Mouse (Mus musculus) liver, adult 2 months (tissue): ENCODE results near the gene Itga2b. TPM values are rescaled to one million over a fixed set of nuclear protein-coding genes. Genes with fewer than 3 reads are reported as not detected.

Source experiments
- DNase-seq: peaks from one replicate; pipeline ENCODE4 v3.0.0-alpha.2; 2011; ENCODE audit warnings: low read depth, low spot score; ENCODE audit errors: extremely low read depth
- H3K27ac ChIP-seq: fragments of 200-500 bp; replicated peaks from 2 replicates; pipeline ENCODE4 v1.5.1; 2012; ENCODE audit warnings: low read depth, mild to moderate bottlenecking, control low read depth, inconsistent platforms, low read length; ENCODE audit not compliant: insufficient read depth
- H3K27me3 ChIP-seq: fragments of 200-500 bp; 2 replicates; pipeline ENCODE4 v1.6.1; 2012; ENCODE audit warnings: mild to moderate bottlenecking, moderate library complexity, low read length, inconsistent platforms; ENCODE audit not compliant: control insufficient read depth, insufficient read depth
- H3K36me3 ChIP-seq: fragments of 200-500 bp; 2 replicates; pipeline ENCODE4 v1.6.1; 2012; ENCODE audit warnings: low read length, inconsistent platforms; ENCODE audit not compliant: control insufficient read depth, insufficient read depth
- H3K4me1 ChIP-seq: fragments of 200-500 bp; 2 replicates; pipeline ENCODE4 v1.6.1; 2011; ENCODE audit warnings: low read length; ENCODE audit not compliant: control insufficient read depth, insufficient read depth
- H3K4me3 ChIP-seq: fragments of 200-500 bp; 2 replicates; pipeline ENCODE4 v1.5.1; 2011; ENCODE audit warnings: low read depth, mild to moderate bottlenecking, control low read depth, low read length, moderate library complexity; ENCODE audit not compliant: insufficient read depth
- H3K79me2 ChIP-seq: fragments of 200-500 bp; 2 replicates; pipeline ENCODE4 v1.6.1; 2012; ENCODE audit warnings: inconsistent platforms, mild to moderate bottlenecking, low read length, moderate library complexity; ENCODE audit not compliant: control insufficient read depth, insufficient read depth
- H3K9ac ChIP-seq: fragments of 200-500 bp; 2 replicates; pipeline ENCODE4 v1.6.1; 2012; ENCODE audit warnings: low read depth, mild to moderate bottlenecking, control low read depth, inconsistent platforms, low read length
- CTCF ChIP-seq: fragments of 200-500 bp; IDR thresholded peaks from 2 replicates; pipeline ENCODE4 v1.5.1; 2011; ENCODE audit warnings: low read depth, low read length, control low read depth
- POLR2A ChIP-seq: fragments of 200-500 bp; IDR thresholded peaks from 2 replicates; pipeline ENCODE4 v1.6.1; 2011; ENCODE audit warnings: low read length, control low read depth; ENCODE audit not compliant: insufficient read depth; ENCODE audit errors: extremely low read depth
- WGBS: fragments of 180-500 bp; shearing (Covaris S2); methylation state at CpG from one replicate; pipeline ENCODE4 v1.1.7; 2018; 5-methylcytosine and 5-hydroxymethylcytosine counted together
- polyA plus RNA-seq: library from polyadenylated mRNA; depleted of rRNA; stranded (reverse); fragments of >200 nt; gene quantifications from 2 replicates; pipeline ENCODE4 v1.2.3, GENCODE M21; 2012
- total RNA-seq: library from RNA; depleted of rRNA; stranded (reverse); fragments of >200 nt; gene quantifications from 2 replicates; pipeline ENCODE4 v1.2.3, GENCODE M21; 2014

The Itga2b gene
- total and polyA plus RNA-seq, 2 experiments = 1.6 to 7.1 TPM

GRCm38 (mm10) chr11:102428981-102429540 is 40.9 kb downstream of the Itga2b start:
- Histone ChIP-seq H3K36me3 (0 out of 2 replicates have a peak, but pooled peaks cover under 1% of the 10 kb centered on the region), H3K4me1 (peaks cover 18% of the 10 kb centered on the region), H3K4me3 (peak overlapping the region; percentile 13; the same call in 1 of the 2 replicates), H3K79me2 (no peaks in the 10 kb centered on the region; the same call in 1 of the 2 replicates), H3K27me3 (no peaks in the 10 kb centered on the region), H3K27ac (peak overlapping the region; percentile 22), H3K9ac (peak overlapping the region; percentile 46; the same call in 1 of the 2 replicates)
- WGBS = 73% methylated on average over 8 of the region's 8 CpGs
- TF ChIP-seq CTCF (no peak), POLR2A (no peak)
- no peak for DNase-seq

- Histone ChIP-seq H3K79me2 (no peaks in the 10 kb centered on the region), H3K4me3 (no peak overlapping the region), H3K9ac (no peak overlapping the region), H3K4me1 (peaks cover 14% of the 10 kb centered on the region), H3K27ac (no peak overlapping the region; the same call in 1 of the 2 replicates), H3K36me3 (no peaks in the 10 kb centered on the region), H3K27me3 (no peaks in the 10 kb centered on the region)
- 83% methylated on average over 8 of the region's 8 CpGs for WGBS
- no peak for TF ChIP-seq CTCF
- no peak for TF ChIP-seq POLR2A
- no peak for DNase-seq
Observed at GRCm38 (mm10) chr11:102425555-102426316, 44.2 kb downstream of the Itga2b start.

DNA sequence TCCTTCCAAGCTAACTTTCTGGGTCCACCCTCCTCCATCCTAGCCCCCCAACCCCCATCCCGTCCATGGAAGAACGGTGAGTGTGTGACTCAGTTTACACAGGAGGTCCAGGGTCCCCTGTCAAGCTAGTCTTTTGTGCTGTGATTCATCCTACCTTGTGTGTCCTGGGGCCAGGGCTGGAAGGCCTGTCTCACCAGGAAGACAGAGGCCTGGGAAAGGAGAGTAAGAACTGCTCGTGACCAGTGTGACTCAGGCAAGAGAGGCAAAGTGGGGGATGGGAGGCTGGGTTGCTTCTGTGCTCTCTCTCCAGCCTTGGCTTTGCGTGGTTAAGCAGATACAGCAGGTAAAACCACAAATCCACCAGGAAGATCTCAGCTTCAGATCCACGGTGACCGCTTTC is 45.3 kb downstream of the Itga2b start:
- Histone ChIP-seq H3K9ac (no peak overlapping the region), H3K27me3 (no peaks in the 10 kb centered on the region), H3K36me3 (no peaks in the 10 kb centered on the region), H3K4me1 (peaks cover 17% of the 10 kb centered on the region), H3K27ac (no peak overlapping the region), H3K79me2 (no peaks in the 10 kb centered on the region), H3K4me3 (no peak overlapping the region)
- WGBS = 91% methylated on average over 6 of the region's 6 CpGs
- DNase-seq = no peak
- TF ChIP-seq POLR2A = no peak
- no peak for TF ChIP-seq CTCF

GRCm38 (mm10) chr11:102421559-102421958 is 48.4 kb downstream of the Itga2b start:
- TF ChIP-seq CTCF (peak; percentile 43), POLR2A (no peak)
- Histone ChIP-seq H3K79me2 (no peaks in the 10 kb centered on the region), H3K4me1 (peaks cover 14% of the 10 kb centered on the region), H3K9ac (no peak overlapping the region), H3K27me3 (no peaks in the 10 kb centered on the region), H3K4me3 (no peak overlapping the region), H3K27ac (peak overlapping the region; percentile 74), H3K36me3 (no peaks in the 10 kb centered on the region)
- 23% methylated on average over 8 of the region's 8 CpGs for WGBS
- DNase-seq = peak; percentile 88

DNA sequence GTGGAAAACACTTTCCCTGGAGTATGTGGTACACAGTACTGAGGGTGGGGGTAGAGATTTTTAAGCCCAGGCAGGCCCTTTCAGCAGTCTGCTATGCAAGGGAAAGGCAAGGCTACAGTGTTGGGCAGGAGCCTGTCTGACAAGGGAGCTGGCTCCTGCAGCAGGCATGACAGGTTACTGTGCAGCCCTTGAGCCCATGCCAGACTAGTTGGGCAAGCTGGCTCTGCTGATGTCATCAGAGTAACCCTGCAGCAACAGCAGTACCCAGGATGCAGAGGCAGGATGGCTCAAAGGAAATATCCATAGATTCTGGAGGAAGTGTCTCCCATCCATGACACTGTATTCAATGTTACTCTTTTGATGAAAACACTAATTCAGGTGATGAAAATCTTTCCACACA is 51.0 kb downstream of the Itga2b start:
- H3K9ac ChIP-seq = no peak overlapping the region
- no peaks in the 10 kb centered on the region for H3K79me2 ChIP-seq
- no peak for TF ChIP-seq POLR2A
- peak; percentile 19; the same call in 1 of the 2 replicates for TF ChIP-seq CTCF
- H3K4me1 ChIP-seq = peaks cover 14% of the 10 kb centered on the region
- no peak overlapping the region for H3K27ac ChIP-seq
- DNase-seq = peak; percentile 91
- H3K27me3 ChIP-seq = no peaks in the 10 kb centered on the region
- no peaks in the 10 kb centered on the region for H3K36me3 ChIP-seq
- H3K4me3 ChIP-seq = no peak overlapping the region

DNA sequence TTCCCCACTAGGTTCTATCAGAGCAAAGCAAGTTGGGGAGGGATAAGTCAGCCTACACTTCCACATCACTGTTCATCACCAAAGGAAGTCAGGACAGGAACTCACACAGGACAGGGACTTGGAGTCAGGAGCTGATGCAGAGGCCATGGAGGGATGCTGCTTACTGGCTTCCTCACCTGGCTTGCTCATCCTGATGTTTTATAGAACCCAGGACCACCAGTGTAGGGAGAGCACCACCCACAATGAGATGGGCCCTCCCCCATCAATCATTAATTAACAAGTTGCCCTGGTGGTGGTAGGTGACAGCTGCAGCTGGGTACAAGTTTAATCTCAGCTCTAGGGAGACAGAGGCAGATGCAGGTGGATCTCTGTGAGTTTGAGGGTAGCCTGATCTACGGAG is 52.8 kb downstream of the Itga2b start:
- H3K36me3 ChIP-seq = no peaks in the 10 kb centered on the region
- peaks cover 14% of the 10 kb centered on the region for H3K4me1 ChIP-seq
- H3K4me3 ChIP-seq = no peak overlapping the region
- no peaks in the 10 kb centered on the region for H3K79me2 ChIP-seq
- H3K27ac ChIP-seq = no peak overlapping the region
- H3K9ac ChIP-seq = no peak overlapping the region
- WGBS = 65% methylated on average over 1 of the region's 1 CpGs
- no peak for DNase-seq
- TF ChIP-seq POLR2A (no peak), CTCF (no peak)
- H3K27me3 ChIP-seq = no peaks in the 10 kb centered on the region
